24 mouse cellular contexts compared by ENCODE assay signal in genomic region chr13:115171347-115172062, GRCm38 (mm10).
A peak's percentile ranks its signal among the peaks of the same experiment; 100 is the strongest.
DNase-seq lines count a peak whose midpoint lies in the region; ATAC-seq and TF ChIP-seq lines count a peak whose summit lies in the region.
"Had no signal": no experiment of that assay in that cellular context is flagged by ENCODE, and none has a peak within 500 bp of the region (broad histone marks: within the 10 kb centered on the region; RNA-seq: fewer than 3 reads in every experiment).

No protein-coding gene starts in this region.

- DNase-seq in kidney, postnatal 0 days (ENCODE audit: low spot score), result peak; percentile 40
- no peak for DNase-seq in kidney, postnatal 36 days
- peak; percentile 12 for DNase-seq in lung, postnatal 10 days
- no peak for DNase-seq in lung, adult 2 months
- DNase-seq in left cerebral cortex, postnatal 36 days (ENCODE audit: low spot score in 2 of 2), result no peak
- DNase-seq: adrenal gland, adult 2 months; adrenal gland, postnatal 36 days; cerebellum, adult 2 months; cerebellum, postnatal 14 days; gastrocnemius, postnatal 25 days; heart, adult 18-20 months; kidney, adult 2 months; layer of hippocampus, adult 9-11 months; thymus, postnatal 4 days had no signal

- no peak overlapping the region for H3K9ac ChIP-seq in kidney, postnatal 0 days (ENCODE audit: low read depth, low read length)
- H3K9ac ChIP-seq in liver, embryonic 12.5 days, result no peak overlapping the region
- H3K9ac ChIP-seq: embryonic facial prominence, embryonic 15.5 days; forebrain, embryonic 13.5 days; heart, embryonic 12.5 days; limb, embryonic 12.5 days; midbrain, embryonic 13.5 days had no signal

- no peaks in the 10 kb centered on the region for H3K27me3 ChIP-seq in kidney, postnatal 0 days (ENCODE audit: insufficient read depth, low read length)
- H3K27me3 ChIP-seq in liver, embryonic 12.5 days (replicated peaks), result no peaks in the 10 kb centered on the region
- H3K27me3 ChIP-seq: embryonic facial prominence, embryonic 15.5 days; forebrain, embryonic 13.5 days; heart, embryonic 12.5 days; limb, embryonic 12.5 days; megakaryocyte, embryonic 14.5 days; midbrain, embryonic 13.5 days had no signal

- no peaks in the 10 kb centered on the region for H3K36me3 ChIP-seq in kidney, postnatal 0 days (ENCODE audit: insufficient read depth, low read length)
- H3K36me3 ChIP-seq in liver, embryonic 12.5 days, result no peaks in the 10 kb centered on the region
- H3K36me3 ChIP-seq: embryonic facial prominence, embryonic 10.5 days; embryonic facial prominence, embryonic 15.5 days; heart, embryonic 12.5 days; limb, embryonic 12.5 days; midbrain, embryonic 13.5 days had no signal

- no peaks in the 10 kb centered on the region for H3K9me3 ChIP-seq in kidney, postnatal 0 days (replicated peaks; ENCODE audit: low read length)
- H3K9me3 ChIP-seq in liver, embryonic 12.5 days (replicated peaks), result no peaks in the 10 kb centered on the region
- H3K9me3 ChIP-seq: embryonic facial prominence, embryonic 10.5 days; embryonic facial prominence, embryonic 15.5 days; forebrain, embryonic 13.5 days; heart, embryonic 12.5 days; limb, embryonic 12.5 days; megakaryocyte, embryonic 14.5 days; midbrain, embryonic 13.5 days had no signal

- no peak overlapping the region for H3K4me2 ChIP-seq in kidney, postnatal 0 days (ENCODE audit: low read length)
- H3K4me2 ChIP-seq in liver, embryonic 12.5 days, result no peak overlapping the region
- H3K4me2 ChIP-seq: embryonic facial prominence, embryonic 15.5 days; forebrain, embryonic 13.5 days; heart, embryonic 12.5 days; limb, embryonic 12.5 days; midbrain, embryonic 13.5 days had no signal

- no peak for TF ChIP-seq CTCF in kidney, postnatal 0 days (IDR thresholded peaks at IDR 0.05; ENCODE audit: low read depth)
- TF ChIP-seq CTCF in lung, adult 2 months (IDR thresholded peaks at IDR 0.05; ENCODE audit: insufficient read depth, low read length), result no peak

- H3K27ac ChIP-seq in kidney, postnatal 0 days, result no peak overlapping the region
- no peak overlapping the region for H3K27ac ChIP-seq in liver, embryonic 12.5 days
- H3K27ac ChIP-seq: embryonic facial prominence, embryonic 10.5 days; embryonic facial prominence, embryonic 15.5 days; forebrain, embryonic 13.5 days; limb, embryonic 12.5 days; midbrain, embryonic 13.5 days had no signal

- no peak overlapping the region for H3K4me3 ChIP-seq in kidney, postnatal 0 days (replicated peaks; ENCODE audit: low read depth, low read length)
- H3K4me3 ChIP-seq in lung, adult 2 months (replicated peaks; ENCODE audit: extremely low read depth, low read depth, low read length), result no peak overlapping the region
- no peak overlapping the region for H3K4me3 ChIP-seq in liver, embryonic 12.5 days
- H3K4me3 ChIP-seq: embryonic facial prominence, embryonic 10.5 days; embryonic facial prominence, embryonic 15.5 days; forebrain, embryonic 13.5 days; heart, embryonic 12.5 days; limb, embryonic 12.5 days; megakaryocyte, embryonic 14.5 days; midbrain, embryonic 13.5 days had no signal

- H3K4me1 ChIP-seq in kidney, postnatal 0 days (replicated peaks; ENCODE audit: insufficient read depth, low read length), result no peaks in the 10 kb centered on the region
- no peaks in the 10 kb centered on the region; the same call in 1 of the 2 replicates for H3K4me1 ChIP-seq in lung, adult 2 months (ENCODE audit: control insufficient read depth, insufficient read depth, low read length)
- no peaks in the 10 kb centered on the region for H3K4me1 ChIP-seq in liver, embryonic 12.5 days
- H3K4me1 ChIP-seq: embryonic facial prominence, embryonic 10.5 days; embryonic facial prominence, embryonic 15.5 days; forebrain, embryonic 13.5 days; limb, embryonic 12.5 days; megakaryocyte, embryonic 14.5 days; midbrain, embryonic 13.5 days had no signal

- no peak for TF ChIP-seq POLR2A in lung, adult 2 months (IDR thresholded peaks at IDR 0.05; ENCODE audit: borderline replicate concordance, extremely low read depth, low read depth, low read length)

- no peak for ATAC-seq in kidney, postnatal 0 days (replicated peaks; ENCODE audit: low FRiP score, low read depth)
- peak; percentile 73 for ATAC-seq in granulocyte monocyte progenitor cell, adult 5-6 weeks (replicated peaks; ENCODE audit: poor library complexity, severe bottlenecking)
- no peak for ATAC-seq in liver, embryonic 12.5 days
- ATAC-seq: forebrain, embryonic 13.5 days; hindbrain, embryonic 16.5 days; midbrain, embryonic 13.5 days had no signal

- intact Hi-C loops in left cerebral cortex, postnatal 36 days (cut with DNase I), result no loop called here

- WGBS in kidney, postnatal 0 days, result 45% methylated on average over 7 of the region's 7 CpGs
- WGBS in lung, adult 2 months, result 34% methylated on average over 7 of the region's 7 CpGs
- 52% methylated on average over 7 of the region's 7 CpGs for WGBS in liver, embryonic 12.5 days (ENCODE audit: insufficient replicate concordance)

Comparison
In these comparisons a context has a peak if more than half of its experiments do, and no peak if none do; other contexts are left out.
1. DNase-seq: peak in kidney, postnatal 0 days (single experiment) and lung, postnatal 10 days (single experiment); none in kidney, postnatal 36 days (0 of 2), lung, adult 2 months (single experiment) and left cerebral cortex, postnatal 36 days (0 of 2).